In genomic region chr9:7748881-7749280, GRCm38 (mm10) we compare ENCODE assay signal across 25 mouse cellular contexts. TPM values are rescaled to one million over a fixed set of nuclear protein-coding genes. Genes with fewer than 3 reads are reported as not detected.
DNase-seq lines count a peak whose midpoint lies in the region; ATAC-seq lines count a peak whose summit lies in the region.
"Had no signal": no experiment of that assay in that cellular context is flagged by ENCODE, and none has a peak within 500 bp of the region (broad histone marks: within the 10 kb centered on the region; RNA-seq: fewer than 3 reads in every experiment).

No protein-coding gene starts in this region.

- ATAC-seq in frontal cortex, adult (ENCODE audit: low TSS enrichment): peak; percentile 65
- ATAC-seq: forebrain, embryonic 15.5 days had no signal

- no peaks in the 10 kb centered on the region for H3K36me3 ChIP-seq in embryonic facial prominence, embryonic 10.5 days (replicated peaks)
- H3K36me3 ChIP-seq: embryonic facial prominence, embryonic 13.5 days; embryonic facial prominence, embryonic 15.5 days; forebrain, embryonic 10.5 days; forebrain, embryonic 12.5 days; forebrain, embryonic 15.5 days had no signal

- H3K4me3 ChIP-seq in embryonic facial prominence, embryonic 10.5 days: no peak overlapping the region
- H3K4me3 ChIP-seq: embryonic facial prominence, embryonic 13.5 days; embryonic facial prominence, embryonic 15.5 days; erythroblast, embryonic 14.5 days; forebrain, embryonic 10.5 days; forebrain, embryonic 12.5 days; forebrain, embryonic 15.5 days had no signal

- no peak for DNase-seq in frontal cortex, postnatal 14 days (ENCODE audit: low spot score in 2 of 2)
- peak; percentile 17 for DNase-seq in brain, adult 2 months (ENCODE audit: low read depth, low spot score)
- DNase-seq in embryonic facial prominence, embryonic 10.5 days (ENCODE audit: low spot score): no peak
- DNase-seq in layer of hippocampus, adult 18-20 months (ENCODE audit: low spot score in 2 of 2): no peak
- DNase-seq: cerebellum, adult 11-12 months; cerebellum, adult 2 months; cerebellum, adult 9-10 months; cerebellum, postnatal 10 days; cerebellum, postnatal 25 days had no signal

- no peaks in the 10 kb centered on the region for H3K27me3 ChIP-seq in embryonic facial prominence, embryonic 10.5 days (replicated peaks; ENCODE audit: low read depth, poor library complexity, severe bottlenecking)
- H3K27me3 ChIP-seq: embryonic facial prominence, embryonic 13.5 days; embryonic facial prominence, embryonic 15.5 days; forebrain, embryonic 12.5 days; forebrain, embryonic 15.5 days had no signal

- 0 out of 2 replicates have a peak overlapping the region, but pooled peaks have one; percentile 4 for H3K27ac ChIP-seq in embryonic facial prominence, embryonic 10.5 days (replicated peaks)
- H3K27ac ChIP-seq: embryonic facial prominence, embryonic 13.5 days; embryonic facial prominence, embryonic 15.5 days; forebrain, embryonic 10.5 days; forebrain, embryonic 12.5 days; forebrain, embryonic 15.5 days had no signal

- 90% methylated on average over 3 of the region's 3 CpGs for WGBS in embryonic facial prominence, embryonic 10.5 days

- no peaks in the 10 kb centered on the region for H3K9me3 ChIP-seq in embryonic facial prominence, embryonic 10.5 days
- H3K9me3 ChIP-seq: embryonic facial prominence, embryonic 13.5 days; embryonic facial prominence, embryonic 15.5 days; forebrain, embryonic 10.5 days; forebrain, embryonic 12.5 days; forebrain, embryonic 15.5 days had no signal

- no peaks in the 10 kb centered on the region for H3K4me1 ChIP-seq in embryonic facial prominence, embryonic 10.5 days
- H3K4me1 ChIP-seq: embryonic facial prominence, embryonic 13.5 days; embryonic facial prominence, embryonic 15.5 days; forebrain, embryonic 10.5 days; forebrain, embryonic 12.5 days; forebrain, embryonic 15.5 days had no signal

RNA-seq across cellular contexts. Expression of gene Tmem123, which starts 15.0 kb away (rescaled TPM):
- 100 and 110 TPM in 2 replicates for polyA plus RNA-seq in embryonic facial prominence, embryonic 10.5 days (2016; fragmentation: Nextera tagmentation; extraction: Ambion mirVana)
- 10 to 100 TPM; 12.2 to 12.4 TPM for total RNA-seq in layer of hippocampus, adult 18-20 months (2021)

RNA-seq across cellular contexts. Expression of gene Mmp7, which starts 57.0 kb away (rescaled TPM):
- polyA plus RNA-seq in embryonic facial prominence, embryonic 10.5 days (2016; fragmentation: Nextera tagmentation; extraction: Ambion mirVana): not detected in 2 replicates
- not detected for total RNA-seq in layer of hippocampus, adult 18-20 months (2021)
- total RNA-seq: adrenal gland, adult 2 months; adrenal gland, postnatal 10 days; adrenal gland, postnatal 25 days; adrenal gland, postnatal 4 days; ES-E14; MEL had no signal
- polyA plus RNA-seq: adrenal gland, adult 2 months; C2C12; cerebellum, adult 2 months; cortical plate, adult 2 months; embryonic facial prominence, embryonic 11.5 days; embryonic facial prominence, embryonic 13.5 days; embryonic facial prominence, embryonic 15.5 days; erythroblast, embryonic 14.5 days; forebrain, embryonic 10.5 days; forebrain, embryonic 12.5 days; forebrain, embryonic 15.5 days had no signal
